Mouse (Mus musculus) cortical plate, adult 2 months (tissue): ENCODE measurements at regions not wholly inside any gene's neighbourhood (a gene's known extent, or its start where the extent isn't known, plus 50 kb on each side); places are given as distances from the start of the nearest gene placed in this dataset.

Experiments
- CTCF ChIP-seq: fragments of 200-500 bp; IDR thresholded peaks from 2 replicates; pipeline ENCODE4 v1.5.1; 2011; ENCODE audit warnings: mild to moderate bottlenecking, control low read depth, low read length; ENCODE audit not compliant: insufficient read depth; ENCODE audit errors: extremely low read depth
- POLR2A ChIP-seq: fragments of 200-500 bp; IDR thresholded peaks from 2 replicates; pipeline ENCODE4 v1.6.1; 2011; ENCODE audit warnings: mild to moderate bottlenecking, low read length, control low read depth; ENCODE audit not compliant: insufficient read depth; ENCODE audit errors: extremely low read depth

- TF ChIP-seq POLR2A (no peak), CTCF (no peak)
Observed at GRCm38 (mm10) chr8:8115595-8116429, 545.2 kb downstream of the Efnb2 start.
